Mouse (Mus musculus): Measurements from ENCODE around the gene Olfr117. TPM values are rescaled to one million over a fixed set of nuclear protein-coding genes. Genes with fewer than 3 reads are reported as not detected.

The Olfr117 gene
- not detected for total RNA-seq (2023)

DNA sequence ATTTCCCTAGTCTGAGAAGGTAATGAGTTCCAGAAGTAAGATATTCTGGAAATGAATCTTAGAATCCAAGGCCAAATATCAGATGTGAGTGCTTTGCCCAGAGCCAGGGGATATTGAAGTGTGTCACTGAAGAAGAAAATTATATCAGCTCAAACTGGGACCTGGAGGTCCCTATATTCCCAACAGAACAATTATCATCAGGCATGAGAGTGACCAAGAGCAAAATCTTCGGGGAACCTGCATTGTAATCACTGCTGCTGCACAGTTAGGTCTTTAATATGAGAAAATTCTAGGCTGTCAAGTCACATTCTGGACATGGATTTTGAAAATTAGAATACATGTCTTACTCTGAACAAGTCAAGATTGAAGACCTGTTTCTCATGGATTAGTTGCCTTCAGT is at the start of gene Olfr117:
Gene Olfr117, minus strand, starts transcription at position 101 of the 400 bp plus-strand sequence.

DNA sequence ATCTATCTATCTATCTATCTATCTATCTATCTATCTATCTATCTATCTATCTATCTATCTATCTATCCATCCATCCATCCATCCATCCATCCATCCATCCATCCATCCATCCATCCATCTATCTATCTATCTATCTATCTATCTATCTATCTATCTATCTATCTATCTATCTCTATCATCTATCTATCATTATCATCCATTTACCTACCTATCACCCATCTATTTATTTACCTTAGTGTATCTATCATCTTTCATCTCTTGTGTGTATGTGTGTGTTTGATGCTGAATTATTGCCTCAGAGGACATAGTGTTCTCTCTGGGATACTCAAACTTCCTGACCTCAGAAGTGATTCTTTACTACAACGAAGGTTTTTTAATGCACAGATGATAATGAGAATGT is 32.7 kb upstream of the Olfr117 start, which contains the start of gene Olfr119:
Gene Olfr119, plus strand, starts transcription at position 301 of the 400 bp plus-strand sequence.

DNA sequence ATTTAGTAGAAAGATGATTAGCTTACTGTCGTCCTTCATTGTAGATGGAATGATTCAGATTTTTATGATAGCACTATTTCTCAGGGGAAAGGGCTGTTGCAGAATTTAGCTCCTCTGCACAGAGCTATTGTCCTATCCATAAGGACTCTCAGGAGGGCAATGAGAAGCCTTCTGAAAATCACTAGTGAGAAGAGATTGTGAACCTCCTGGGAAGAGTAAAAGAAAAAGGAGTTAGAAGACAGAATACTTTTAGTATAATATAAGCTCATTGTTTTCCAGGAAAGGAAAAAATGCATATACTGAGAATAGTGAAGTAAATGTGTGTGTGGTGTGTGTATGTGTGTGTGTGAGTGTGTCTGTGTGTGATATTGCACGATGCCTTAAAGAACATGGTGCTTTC is 3.1 kb upstream of the Olfr117 start, which contains the start of gene Olfr118:
Gene Olfr118, plus strand, starts transcription at position 301 of the 400 bp plus-strand sequence.

DNA sequence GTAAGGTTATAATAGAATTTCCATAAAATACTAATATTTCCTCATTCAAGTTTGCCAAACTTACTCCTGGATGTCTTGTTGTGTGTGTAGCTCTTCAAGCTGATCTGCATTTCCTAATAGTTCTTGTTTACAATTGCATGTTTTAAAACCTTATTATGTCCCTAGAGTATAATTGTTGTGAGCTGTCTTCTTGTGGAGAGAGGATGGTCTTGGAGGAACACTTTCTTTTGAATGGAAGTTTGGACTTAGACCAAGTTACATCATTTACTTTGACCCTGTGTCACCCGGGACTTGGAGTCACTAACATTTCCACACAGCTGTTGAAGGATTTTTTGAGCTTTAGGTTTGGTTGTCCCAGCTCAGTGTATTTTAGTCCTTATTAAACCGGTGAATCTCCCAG is 36.6 kb downstream of the Olfr117 start, which contains the start of the genes Olfr115 and Olfr116:
Gene Olfr115, minus strand, starts transcription at position 101 of the 400 bp plus-strand sequence.
Gene Olfr116, minus strand, starts transcription at position 191 of the 400 bp plus-strand sequence.

Other genes starting within 250 kb of the Olfr117 start
- gene Olfr108, start 218.3 kb downstream of the Olfr117 start, total RNA-seq (2023): not detected
- gene Olfr109, start 204.9 kb downstream of the Olfr117 start, total RNA-seq (2023): not detected
- gene H2-M2, start 180.2 kb downstream of the Olfr117 start, total RNA-seq (2023): not detected
- not detected for gene Olfr110, start 171.3 kb downstream of the Olfr117 start, total RNA-seq (2023)
- not detected for gene Olfr111, start 155.8 kb downstream of the Olfr117 start, total RNA-seq (2023)
- not detected for gene Olfr112, start 94.3 kb downstream of the Olfr117 start, total RNA-seq (2023)
- not detected for gene Olfr113, start 86.1 kb downstream of the Olfr117 start, total RNA-seq (2023)
- not detected for gene Olfr114, start 71.0 kb downstream of the Olfr117 start, total RNA-seq (2023)
- gene Olfr115, start 36.7 kb downstream of the Olfr117 start, total RNA-seq (2023): not detected
- gene Olfr116, start 36.6 kb downstream of the Olfr117 start, total RNA-seq (2023): not detected
- gene Olfr118, start 3.2 kb upstream of the Olfr117 start, total RNA-seq (2023): not detected
- not detected for gene Olfr119, start 32.8 kb upstream of the Olfr117 start, total RNA-seq (2023)
- not detected for gene Olfr120, start 58.0 kb upstream of the Olfr117 start, total RNA-seq (2023)
- gene Olfr121, start 85.1 kb upstream of the Olfr117 start, total RNA-seq (2023): not detected
- gene Olfr122, start 104.8 kb upstream of the Olfr117 start, total RNA-seq (2023): not detected
- gene Olfr123, start 129.7 kb upstream of the Olfr117 start, total RNA-seq (2023): not detected
- not detected for gene Olfr124, start 136.1 kb upstream of the Olfr117 start, total RNA-seq (2023)
- not detected for gene Olfr125, start 169.2 kb upstream of the Olfr117 start, total RNA-seq (2023)
- not detected for gene Olfr126, start 183.7 kb upstream of the Olfr117 start, total RNA-seq (2023)
- gene Olfr127, start 236.7 kb upstream of the Olfr117 start, total RNA-seq (2023): not detected